Mouse (Mus musculus) testis, adult 2 months (tissue): ENCODE measurements around the gene Rassf7. TPM values are rescaled to one million over a fixed set of nuclear protein-coding genes. Genes with fewer than 3 reads are reported as not detected.

ENCODE experiments used
- H3K27ac ChIP-seq: fragments of 200-500 bp; 2 replicates; pipeline ENCODE4 v1.5.1; 2012; ENCODE audit warnings: low read depth, low read length; ENCODE audit not compliant: control insufficient read depth, insufficient read depth
- H3K27me3 ChIP-seq: fragments of 200-500 bp; 2 replicates; pipeline ENCODE4 v1.6.1; 2012; ENCODE audit warnings: mild to moderate bottlenecking, low read length, moderate library complexity; ENCODE audit not compliant: control insufficient read depth, insufficient read depth
- H3K36me3 ChIP-seq: fragments of 200-500 bp; 2 replicates; pipeline ENCODE4 v1.6.1; 2012; ENCODE audit warnings: mild to moderate bottlenecking, low read length; ENCODE audit not compliant: control insufficient read depth, insufficient read depth
- H3K4me1 ChIP-seq: fragments of 200-500 bp; 2 replicates; pipeline ENCODE4 v1.6.1; 2012; ENCODE audit warnings: low read length; ENCODE audit not compliant: control insufficient read depth, insufficient read depth
- H3K4me3 ChIP-seq: fragments of 200-500 bp; 2 replicates; pipeline ENCODE4 v1.5.1; 2012; ENCODE audit warnings: low read depth, mild to moderate bottlenecking, low read length, moderate library complexity, mixed read lengths; ENCODE audit not compliant: control insufficient read depth
- CTCF ChIP-seq: fragments of 200-500 bp; IDR thresholded peaks from 2 replicates; pipeline ENCODE4 v1.5.1; 2012; ENCODE audit warnings: low read depth, mild to moderate bottlenecking, inconsistent platforms, low read length, moderate library complexity; ENCODE audit not compliant: control insufficient read depth, insufficient read depth, insufficient replicate concordance
- POLR2A ChIP-seq: fragments of 200-500 bp; IDR thresholded peaks from 2 replicates; pipeline ENCODE4 v1.6.1; 2012; ENCODE audit warnings: low read depth, mild to moderate bottlenecking, inconsistent platforms, low read length, moderate library complexity; ENCODE audit not compliant: control insufficient read depth
- polyA plus RNA-seq: library from polyadenylated mRNA; depleted of rRNA; stranded (reverse); fragments of >200 nt; gene quantifications from 2 replicates; pipeline ENCODE4 v1.2.3, GENCODE M21; 2012; rRNA removed

The Rassf7 gene
- 33.5 and 41.7 TPM in 2 replicates for polyA plus RNA-seq

GRCm38 (mm10) chr7:141215101-141215879 is at the start of gene Rassf7:
Gene Rassf7 (plus strand): TSS chr7:141215860.
- Histone ChIP-seq H3K4me1 (peaks cover 19% of the 10 kb centered on the region), H3K27me3 (no peaks in the 10 kb centered on the region), H3K4me3 (peak within 1 kb of the TSS; percentile 86), H3K36me3 (no peaks in the 10 kb centered on the region), H3K27ac (peak within 1 kb of the TSS; percentile 77)
- 0 out of 2 replicates have a peak, but pooled peaks have one; percentile 1 for TF ChIP-seq CTCF
- peak; percentile 56 for TF ChIP-seq POLR2A

GRCm38 (mm10) chr7:141167901-141168517 is 47.7 kb upstream of the Rassf7 start:
- Histone ChIP-seq H3K27ac (peak overlapping the region; percentile 45), H3K4me1 (peaks cover 7% of the 10 kb centered on the region), H3K4me3 (peak overlapping the region; percentile 68), H3K27me3 (no peaks in the 10 kb centered on the region), H3K36me3 (no peaks in the 10 kb centered on the region)
- no peak for TF ChIP-seq POLR2A
- no peak for TF ChIP-seq CTCF

- TF ChIP-seq POLR2A (no peak; the same call in 1 of the 2 replicates), CTCF (no peak)
- Histone ChIP-seq H3K27me3 (no peaks in the 10 kb centered on the region), H3K4me3 (peak overlapping the region; percentile 68), H3K4me1 (peaks cover 7% of the 10 kb centered on the region), H3K36me3 (no peaks in the 10 kb centered on the region), H3K27ac (peak overlapping the region; percentile 45)
These were observed 47.1 kb upstream of the Rassf7 start for GRCm38 (mm10) chr7:141168518-141168953.

- Histone ChIP-seq H3K4me3 (no peak overlapping the region), H3K4me1 (peaks cover 7% of the 10 kb centered on the region), H3K27me3 (no peaks in the 10 kb centered on the region), H3K36me3 (no peaks in the 10 kb centered on the region), H3K27ac (no peak overlapping the region)
- TF ChIP-seq POLR2A (no peak), CTCF (no peak)
These were observed 46.4 kb upstream of the Rassf7 start for GRCm38 (mm10) chr7:141169300-141169699.

- TF ChIP-seq POLR2A (no peak), CTCF (no peak)
- Histone ChIP-seq H3K36me3 (no peaks in the 10 kb centered on the region), H3K4me1 (peaks cover 7% of the 10 kb centered on the region), H3K27me3 (no peaks in the 10 kb centered on the region), H3K27ac (no peak overlapping the region), H3K4me3 (no peak overlapping the region)
These were observed 45.8 kb upstream of the Rassf7 start for GRCm38 (mm10) chr7:141169866-141170265.

GRCm38 (mm10) chr7:141172116-141173006 is 43.3 kb upstream of the Rassf7 start, which contains the start of gene Rnh1:
Gene Rnh1 (minus strand): TSS chr7:141172857.
- no peak for TF ChIP-seq POLR2A
- TF ChIP-seq CTCF, result no peak
- peak within 1 kb of the TSS; percentile 95 for H3K27ac ChIP-seq
- H3K4me1 ChIP-seq, result peaks cover 7% of the 10 kb centered on the region
- H3K36me3 ChIP-seq, result no peaks in the 10 kb centered on the region
- H3K4me3 ChIP-seq, result peak within 1 kb of the TSS; percentile 94
- no peaks in the 10 kb centered on the region for H3K27me3 ChIP-seq

GRCm38 (mm10) chr7:141173323-141173850 is 42.3 kb upstream of the Rassf7 start:
- peak overlapping the region; percentile 95 for H3K27ac ChIP-seq
- TF ChIP-seq CTCF (no peak), POLR2A (no peak)

More at GRCm38 (mm10) chr7:141173323-141173850, 42.3 kb upstream of the Rassf7 start:
- no peaks in the 10 kb centered on the region for H3K27me3 ChIP-seq
- peaks cover 2% of the 10 kb centered on the region for H3K4me1 ChIP-seq
- H3K36me3 ChIP-seq, result no peaks in the 10 kb centered on the region
- no peak overlapping the region; the same call in 1 of the 2 replicates for H3K4me3 ChIP-seq
